Mouse (Mus musculus) erythroblast, embryonic 14.5 days (primary cell): Measurements from ENCODE around the gene Il4. TPM values are rescaled to one million over a fixed set of nuclear protein-coding genes. Genes with fewer than 3 reads are reported as not detected.

Experiments
- H3K27me3 ChIP-seq: 2 replicates; pipeline ENCODE4 v1.6.1; 2012; ENCODE audit warnings: inconsistent platforms; ENCODE audit not compliant: control insufficient read depth
- H3K36me3 ChIP-seq: 2 replicates; pipeline ENCODE4 v1.6.1; 2012; ENCODE audit warnings: mild to moderate bottlenecking, inconsistent platforms; ENCODE audit not compliant: control insufficient read depth
- H3K4me1 ChIP-seq: 2 replicates; pipeline ENCODE4 v1.6.1; 2012; ENCODE audit warnings: inconsistent platforms; ENCODE audit not compliant: control insufficient read depth
- H3K4me3 ChIP-seq: replicated peaks from 2 replicates; pipeline ENCODE3; 2012; ENCODE audit warnings: moderate library complexity, mild to moderate bottlenecking, inconsistent platforms
- H3K9me3 ChIP-seq: 2 replicates; pipeline ENCODE4 v1.6.1; 2012; ENCODE audit warnings: low read length, inconsistent platforms, mixed read lengths; ENCODE audit not compliant: control insufficient read depth
- GATA1 ChIP-seq: IDR thresholded peaks from 2 replicates; pipeline ENCODE4 v1.6.1; 2012; ENCODE audit warnings: low read length, inconsistent platforms, mixed read lengths
- TAL1 ChIP-seq: IDR thresholded peaks from 3 replicates; pipeline ENCODE4 v1.6.1; 2012; ENCODE audit warnings: low read length, inconsistent platforms, mixed read lengths
- polyA plus RNA-seq: library from polyadenylated mRNA; stranded (reverse); fragments of >175 nt; gene quantifications from 2 replicates; pipeline ENCODE4 v1.2.3, GENCODE M21; 2012

Il4 gene
- polyA plus RNA-seq, result not detected in 2 replicates

DNA sequence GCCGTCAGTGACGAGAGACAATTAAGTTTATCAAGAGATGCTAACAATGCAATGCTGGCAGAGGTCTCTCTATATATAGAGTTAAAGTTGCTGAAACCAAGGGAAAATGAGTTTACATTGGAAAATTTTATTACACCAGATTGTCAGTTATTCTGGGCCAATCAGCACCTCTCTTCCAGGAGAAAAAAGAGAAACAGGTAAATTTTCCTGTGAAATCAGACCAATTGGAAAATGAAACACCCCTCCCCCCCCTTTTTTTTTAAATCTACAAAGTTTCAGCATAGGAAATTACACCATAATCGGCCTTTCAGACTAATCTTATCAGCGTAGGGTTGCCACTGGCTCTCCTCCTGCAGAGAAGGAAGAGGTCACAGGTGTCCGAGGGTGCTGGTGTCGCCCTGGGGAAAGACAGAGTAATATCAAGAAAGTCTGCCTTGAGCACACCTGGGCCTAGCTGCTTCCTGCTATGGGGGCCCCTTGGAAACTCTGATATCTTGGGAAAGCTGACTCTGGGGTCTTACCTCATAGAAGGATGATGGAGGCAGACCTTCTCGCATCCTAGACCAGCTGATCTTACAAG is at the start of gene Il4:
Gene Il4 (minus strand): TSS at position 51 of the 580 bp plus-strand sequence.
- no peak within 1 kb of the TSS for H3K4me3 ChIP-seq
- no peaks in the 10 kb centered on the region for H3K27me3 ChIP-seq
- peaks cover 82% of the 10 kb centered on the region for H3K4me1 ChIP-seq
- peaks cover 2% of the 10 kb centered on the region for H3K9me3 ChIP-seq
- no peak for TF ChIP-seq TAL1
- TF ChIP-seq GATA1, result no peak
- H3K36me3 ChIP-seq, result no peaks in the 10 kb centered on the region; the same call in 1 of the 2 replicates

DNA sequence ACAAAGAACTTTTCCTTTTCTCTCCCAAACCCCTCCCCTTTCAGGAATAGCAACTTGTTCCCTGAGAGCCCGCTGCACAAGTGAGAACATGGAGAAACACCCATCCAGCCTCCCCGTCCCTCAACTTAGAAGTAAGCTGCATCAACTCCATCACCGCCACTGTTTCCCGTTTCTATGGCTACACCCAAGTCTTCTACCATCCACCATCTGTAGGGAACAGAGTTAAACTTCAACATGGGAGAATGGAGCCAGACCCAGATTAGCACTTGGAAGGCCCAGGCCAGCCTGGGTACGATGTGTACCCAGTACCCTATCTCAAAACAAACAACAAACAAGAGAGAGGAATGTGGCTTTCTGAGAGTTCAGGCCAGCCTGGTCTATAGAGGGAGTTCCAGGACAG is 45.6 kb upstream of the Il4 start:
- no peak overlapping the region for H3K4me3 ChIP-seq
- TF ChIP-seq GATA1 (no peak), TAL1 (no peak)
- no peaks in the 10 kb centered on the region for H3K27me3 ChIP-seq
- peaks cover 6% of the 10 kb centered on the region for H3K4me1 ChIP-seq
- peaks cover 86% of the 10 kb centered on the region for H3K36me3 ChIP-seq
- H3K9me3 ChIP-seq, result no peaks in the 10 kb centered on the region

DNA sequence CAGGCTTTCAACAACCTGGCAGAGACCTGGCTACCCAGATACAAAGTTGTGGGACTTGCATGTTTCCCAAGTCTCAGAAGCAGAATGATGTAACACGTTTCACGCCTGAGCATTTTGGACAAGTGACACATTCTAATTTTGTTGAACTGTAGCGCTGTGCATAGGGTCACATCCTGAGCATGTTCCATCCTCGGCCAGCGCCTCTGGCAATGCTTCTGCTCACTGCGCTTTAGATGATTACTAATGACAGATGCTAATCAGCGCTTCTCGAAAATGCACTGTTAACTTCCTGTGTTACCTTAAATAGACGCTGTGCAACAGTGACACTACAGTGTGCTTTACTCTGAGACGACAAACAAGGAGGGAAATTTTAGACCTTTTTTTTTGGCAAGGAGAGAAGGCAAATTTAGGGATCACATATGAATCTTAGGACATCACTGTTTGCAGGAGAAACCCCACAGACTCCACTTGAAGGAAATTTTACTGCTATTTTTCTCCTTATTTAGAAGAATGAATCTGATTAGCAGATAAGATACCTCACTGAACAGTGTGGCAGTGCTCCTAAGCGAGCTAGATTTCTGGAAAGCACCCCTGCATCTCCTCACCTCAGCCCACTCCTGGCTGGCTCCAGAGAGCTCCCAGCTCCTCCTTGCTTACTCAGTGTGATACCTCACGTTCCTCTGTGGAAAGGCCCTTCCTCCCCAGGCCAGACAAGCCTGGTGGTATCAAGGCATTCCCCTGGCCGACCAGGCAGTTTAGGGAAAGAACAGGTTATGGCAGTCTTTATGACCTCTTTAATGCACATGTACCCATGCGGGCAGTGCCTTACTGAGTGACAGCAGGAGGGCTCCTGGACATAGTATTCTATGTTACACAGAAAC is 44.6 kb upstream of the Il4 start:
- no peaks in the 10 kb centered on the region for H3K9me3 ChIP-seq
- peaks cover 80% of the 10 kb centered on the region for H3K36me3 ChIP-seq
- H3K4me3 ChIP-seq, result no peak overlapping the region
- H3K27me3 ChIP-seq, result no peaks in the 10 kb centered on the region
- H3K4me1 ChIP-seq, result peaks cover 10% of the 10 kb centered on the region
- no peak for TF ChIP-seq GATA1

DNA sequence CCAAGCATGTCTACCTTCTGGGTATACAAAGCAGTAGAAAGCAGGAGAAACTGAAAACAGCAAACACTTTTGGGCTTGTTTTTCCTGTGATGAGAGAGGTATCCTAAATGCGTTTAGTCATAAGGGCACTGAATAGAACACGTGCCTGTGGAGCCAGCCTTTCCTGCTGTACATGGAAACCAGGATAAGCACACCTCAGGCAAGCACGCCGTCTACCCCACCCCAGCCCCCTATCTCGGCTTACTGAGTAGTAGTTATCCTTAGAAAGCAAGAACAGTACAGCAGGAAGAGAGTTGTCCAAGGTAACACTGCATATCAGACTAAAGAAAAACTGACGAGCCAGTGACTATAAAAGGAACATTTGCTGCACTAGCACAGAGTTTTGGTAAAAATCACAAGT is 39.4 kb upstream of the Il4 start:
- peaks cover 44% of the 10 kb centered on the region for H3K4me1 ChIP-seq
- H3K9me3 ChIP-seq, result no peaks in the 10 kb centered on the region
- H3K36me3 ChIP-seq, result peaks cover 70% of the 10 kb centered on the region
- H3K4me3 ChIP-seq, result no peak overlapping the region
- no peaks in the 10 kb centered on the region for H3K27me3 ChIP-seq
- TF ChIP-seq TAL1 (no peak), GATA1 (no peak)

DNA sequence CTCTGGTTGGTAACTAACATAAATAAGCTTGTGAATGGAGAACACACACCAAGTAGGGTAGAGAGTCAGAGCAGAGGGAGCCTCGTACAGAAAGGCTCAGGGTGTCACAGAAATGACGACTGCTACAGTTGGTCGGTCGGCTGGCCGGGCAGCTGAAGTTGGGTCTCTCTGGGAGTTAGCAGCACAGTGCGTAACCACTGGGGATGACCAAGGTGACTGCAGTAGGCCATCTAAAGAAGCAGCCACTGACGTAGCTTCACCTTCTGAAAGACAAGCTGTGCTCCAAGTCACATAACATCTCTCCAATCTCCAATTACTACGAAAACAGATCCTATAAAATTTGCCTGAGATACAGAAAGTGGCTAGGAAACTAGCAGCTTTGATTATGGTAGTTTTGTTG is 38.9 kb upstream of the Il4 start:
- Histone ChIP-seq H3K4me1 (peaks cover 44% of the 10 kb centered on the region), H3K36me3 (peaks cover 70% of the 10 kb centered on the region), H3K9me3 (no peaks in the 10 kb centered on the region), H3K27me3 (no peaks in the 10 kb centered on the region), H3K4me3 (peak overlapping the region; percentile 45)
- no peak for TF ChIP-seq TAL1
- no peak for TF ChIP-seq GATA1

DNA sequence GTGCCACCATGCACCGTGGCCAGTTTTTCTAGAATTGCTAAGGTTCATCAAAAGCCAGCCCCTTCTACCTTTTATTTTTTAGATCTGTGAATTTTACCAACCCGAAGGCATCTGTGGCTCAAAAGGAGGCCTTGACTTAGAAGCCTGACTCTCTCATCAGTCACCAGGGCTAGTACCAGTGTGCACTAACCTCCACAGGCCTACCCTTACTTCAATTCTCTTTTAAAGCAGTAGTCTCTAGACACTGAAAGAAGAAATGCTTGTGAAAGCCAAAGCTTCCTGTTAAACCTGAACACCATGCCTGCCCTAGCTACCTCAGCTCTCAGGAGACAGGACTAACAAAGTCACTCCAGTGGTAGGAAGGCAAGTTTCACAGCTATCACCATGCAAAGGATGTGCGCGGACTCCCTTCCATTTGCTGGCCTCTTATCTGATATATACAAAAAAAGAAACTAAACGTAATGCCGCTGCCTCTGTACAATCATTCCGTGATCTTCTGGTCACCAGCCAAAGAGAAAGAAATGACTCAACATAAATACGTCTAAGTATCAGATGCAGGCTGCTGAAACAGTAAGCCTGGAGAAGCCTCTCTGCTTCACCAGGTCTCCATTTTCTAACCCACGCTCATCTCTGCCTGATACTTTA is 38.2 kb upstream of the Il4 start:
- H3K36me3 ChIP-seq, result peaks cover 73% of the 10 kb centered on the region

DNA sequence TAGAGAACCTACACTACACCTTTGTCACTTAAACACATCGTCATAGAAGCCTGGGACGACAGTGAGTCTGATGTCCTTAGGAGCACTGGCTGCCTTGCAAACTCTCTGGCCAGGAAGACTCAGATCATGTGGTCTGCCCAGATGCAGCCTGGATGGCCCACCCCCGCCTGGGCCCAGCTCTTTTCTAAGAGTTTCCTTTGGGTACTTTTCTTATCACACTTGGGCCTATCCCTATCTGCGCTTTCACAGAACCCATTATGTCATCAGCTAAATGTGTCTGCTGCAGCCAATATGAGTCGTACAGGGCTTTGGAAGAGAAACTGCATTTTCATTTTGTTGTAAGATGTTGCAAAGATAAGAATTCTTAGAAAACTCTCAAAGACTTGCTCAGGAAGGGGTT is 36.6 kb upstream of the Il4 start:
- Histone ChIP-seq H3K4me3 (no peak overlapping the region), H3K4me1 (peaks cover 47% of the 10 kb centered on the region), H3K27me3 (no peaks in the 10 kb centered on the region), H3K36me3 (peaks cover 76% of the 10 kb centered on the region), H3K9me3 (no peaks in the 10 kb centered on the region)
- TF ChIP-seq TAL1 (no peak; the same call in 2 of the 3 replicates), GATA1 (peak; percentile 34)

More for the DNA sequence above, 38.2 kb upstream of the Il4 start:
- no peaks in the 10 kb centered on the region for H3K27me3 ChIP-seq
- H3K4me1 ChIP-seq, result peaks cover 44% of the 10 kb centered on the region
- peak overlapping the region; percentile 45 for H3K4me3 ChIP-seq
- no peaks in the 10 kb centered on the region for H3K9me3 ChIP-seq
- TF ChIP-seq TAL1, result no peak
- 0 out of 2 replicates have a peak, but pooled peaks have one; percentile 16 for TF ChIP-seq GATA1

DNA sequence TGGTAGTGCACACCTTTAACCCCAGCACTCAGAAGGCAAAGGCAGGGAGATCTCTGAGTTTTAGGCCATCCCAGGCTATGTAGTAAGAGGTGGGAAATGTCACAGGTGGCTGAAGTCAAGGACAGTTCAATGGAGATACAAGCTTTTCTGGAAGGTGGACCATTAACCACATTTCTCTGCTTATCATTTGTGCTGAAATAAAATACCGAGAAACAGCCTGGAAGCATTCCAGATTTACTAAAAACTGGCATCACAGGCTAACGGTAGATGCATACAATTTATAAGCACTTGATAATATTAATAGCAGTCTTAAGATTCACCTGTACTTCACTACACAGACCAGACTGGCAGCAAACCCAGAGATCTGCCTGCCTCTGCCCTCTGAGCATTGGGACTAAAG is 34.0 kb upstream of the Il4 start:
- no peak overlapping the region for H3K4me3 ChIP-seq
- H3K4me1 ChIP-seq, result peaks cover 33% of the 10 kb centered on the region
- H3K9me3 ChIP-seq, result no peaks in the 10 kb centered on the region
- no peak for TF ChIP-seq GATA1
- TF ChIP-seq TAL1, result no peak
- H3K36me3 ChIP-seq, result peaks cover 85% of the 10 kb centered on the region
- no peaks in the 10 kb centered on the region for H3K27me3 ChIP-seq

DNA sequence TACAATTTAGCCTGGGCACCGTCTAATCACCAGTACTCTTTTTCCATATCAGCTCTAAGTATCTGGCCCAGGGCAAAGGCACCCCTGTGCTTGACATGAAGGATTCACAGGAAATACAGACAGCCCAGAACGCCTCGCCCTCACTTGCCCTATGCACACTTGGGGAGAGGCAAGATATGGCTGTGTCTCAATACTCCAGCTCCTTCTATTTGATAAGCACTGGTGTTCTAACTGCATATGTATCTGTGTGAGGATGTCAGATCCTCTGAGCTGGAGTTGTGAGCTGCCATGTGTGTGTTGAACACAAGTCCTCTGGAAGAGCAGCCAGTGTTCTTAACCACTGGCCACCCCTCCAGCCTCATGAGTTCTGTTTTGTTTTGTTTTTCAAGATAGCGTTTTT is 33.0 kb upstream of the Il4 start:
- no peaks in the 10 kb centered on the region for H3K9me3 ChIP-seq
- TF ChIP-seq GATA1 (no peak), TAL1 (no peak)
- no peaks in the 10 kb centered on the region for H3K27me3 ChIP-seq
- peaks cover 23% of the 10 kb centered on the region for H3K4me1 ChIP-seq
- H3K36me3 ChIP-seq, result peaks cover 86% of the 10 kb centered on the region
- H3K4me3 ChIP-seq, result no peak overlapping the region
